Mouse (Mus musculus): ENCODE measurements around the gene Klhl26. TPM values are rescaled to one million over a fixed set of nuclear protein-coding genes. Genes with fewer than 3 reads are reported as not detected.

Klhl26 gene
- polyA plus RNA-seq, 1 experiment from 2014 or later, result 28.2 TPM

GRCm38 (mm10) chr8:70415540-70416451, 61.0 kb downstream of the Klhl26 start:
- Histone ChIP-seq H3K9ac (peak overlapping the region; percentile 46; the same call in 1 of the 2 replicates), H3K4me1 (peaks cover 53% of the 10 kb centered on the region), H3K27ac (no peak overlapping the region), H3K27me3 (no peaks in the 10 kb centered on the region), H3K9me3 (no peaks in the 10 kb centered on the region), H3K4me2 (no peak overlapping the region), H3K36me3 (peaks cover 12% of the 10 kb centered on the region; the same call in 1 of the 2 replicates), H3K4me3 (no peak overlapping the region)
- 67% methylated on average over 8 of the region's 8 CpGs for WGBS
- ATAC-seq (ENCODE audit: insufficient number of reproducible peaks, insufficient read depth, low FRiP score, low TSS enrichment, low read depth), result no peak

- Histone ChIP-seq H3K27ac (no peak overlapping the region), H3K9me3 (no peaks in the 10 kb centered on the region), H3K4me2 (no peak overlapping the region), H3K4me3 (no peak overlapping the region), H3K4me1 (peaks cover 43% of the 10 kb centered on the region), H3K9ac (no peak overlapping the region), H3K36me3 (peaks cover 15% of the 10 kb centered on the region; the same call in 1 of the 2 replicates), H3K27me3 (no peaks in the 10 kb centered on the region)
- WGBS, result 85% methylated on average over 6 of the region's 6 CpGs
- no peak for ATAC-seq (ENCODE audit: insufficient number of reproducible peaks, insufficient read depth, low FRiP score, low TSS enrichment, low read depth)
Observed at GRCm38 (mm10) chr8:70414310-70414946, 62.3 kb downstream of the Klhl26 start.

- no peak overlapping the region for H3K4me2 ChIP-seq
- no peaks in the 10 kb centered on the region for H3K27me3 ChIP-seq
- H3K36me3 ChIP-seq, result peaks cover 18% of the 10 kb centered on the region; the same call in 1 of the 2 replicates
- no peaks in the 10 kb centered on the region for H3K9me3 ChIP-seq
- WGBS, result 91% methylated on average over 5 of the region's 5 CpGs
- no peak overlapping the region for H3K9ac ChIP-seq
- H3K4me3 ChIP-seq, result no peak overlapping the region
- peaks cover 39% of the 10 kb centered on the region for H3K4me1 ChIP-seq
- ATAC-seq (ENCODE audit: insufficient number of reproducible peaks, insufficient read depth, low FRiP score, low TSS enrichment, low read depth), result no peak
- no peak overlapping the region for H3K27ac ChIP-seq
Observed at GRCm38 (mm10) chr8:70410281-70410680, 66.5 kb downstream of the Klhl26 start.

GRCm38 (mm10) chr8:70409455-70409871, 67.3 kb downstream of the Klhl26 start:
- Histone ChIP-seq H3K36me3 (peaks cover 20% of the 10 kb centered on the region), H3K27ac (peak overlapping the region; percentile 83), H3K4me2 (no peak overlapping the region), H3K4me3 (no peak overlapping the region), H3K9ac (peak overlapping the region; percentile 51), H3K27me3 (no peaks in the 10 kb centered on the region), H3K9me3 (no peaks in the 10 kb centered on the region; the same call in 1 of the 2 replicates), H3K4me1 (peaks cover 39% of the 10 kb centered on the region)
- ATAC-seq (ENCODE audit: insufficient number of reproducible peaks, insufficient read depth, low FRiP score, low TSS enrichment, low read depth), result no peak
- 65% methylated on average over 9 of the region's 9 CpGs for WGBS

DNA sequence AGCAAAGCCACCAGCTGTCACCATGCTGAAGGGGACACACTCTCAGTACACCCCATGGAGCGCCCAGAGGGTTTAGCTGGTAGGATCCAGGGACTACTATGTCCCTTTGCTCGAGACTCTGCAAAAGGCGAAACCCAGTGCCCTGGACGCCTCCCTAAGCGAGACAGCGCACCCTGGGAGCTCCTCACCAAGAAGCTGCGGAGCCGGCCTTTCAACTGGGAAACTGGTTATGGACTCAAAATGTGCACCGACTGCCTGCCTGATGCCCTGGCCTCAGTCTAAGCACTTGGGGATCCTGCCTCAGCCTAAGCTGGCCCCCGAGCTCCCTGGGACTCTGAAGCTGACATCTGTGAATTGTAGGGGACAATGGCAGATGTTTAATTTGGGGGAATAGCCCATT, 67.7 kb downstream of the Klhl26 start:
- Histone ChIP-seq H3K36me3 (peaks cover 24% of the 10 kb centered on the region), H3K27me3 (no peaks in the 10 kb centered on the region), H3K4me2 (no peak overlapping the region; the same call in 1 of the 2 replicates), H3K9ac (peak overlapping the region; percentile 51; the same call in 1 of the 2 replicates), H3K27ac (peak overlapping the region; percentile 83), H3K4me3 (no peak overlapping the region), H3K9me3 (no peaks in the 10 kb centered on the region; the same call in 1 of the 2 replicates), H3K4me1 (peaks cover 39% of the 10 kb centered on the region)
- ATAC-seq (ENCODE audit: insufficient number of reproducible peaks, insufficient read depth, low FRiP score, low TSS enrichment, low read depth), result no peak
- 73% methylated on average over 10 of the region's 10 CpGs for WGBS

DNA sequence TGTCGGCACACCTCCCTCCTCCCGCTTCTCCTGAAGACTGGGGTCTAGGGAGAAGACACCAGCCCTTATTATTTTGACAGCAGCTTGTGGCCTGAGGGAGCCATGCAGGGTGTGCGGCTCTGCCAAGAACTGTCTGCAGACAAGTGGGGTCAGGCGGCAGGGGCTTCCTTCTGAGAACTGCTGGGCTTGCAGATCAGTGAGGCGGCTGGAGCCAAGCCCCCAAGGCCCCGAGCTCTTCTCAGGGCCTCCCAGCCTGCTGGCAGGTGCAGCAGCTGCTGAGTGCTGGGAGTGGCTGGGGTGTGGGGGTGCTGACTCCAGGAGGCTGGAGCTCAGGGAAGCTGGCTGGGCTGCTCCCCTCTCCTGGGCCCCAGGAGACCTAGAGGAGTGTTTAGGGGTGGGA, 68.5 kb downstream of the Klhl26 start:
- Histone ChIP-seq H3K4me2 (no peak overlapping the region; the same call in 1 of the 2 replicates), H3K27ac (peak overlapping the region; percentile 83; the same call in 1 of the 2 replicates), H3K4me3 (no peak overlapping the region), H3K27me3 (no peaks in the 10 kb centered on the region), H3K36me3 (peaks cover 20% of the 10 kb centered on the region), H3K9me3 (no peaks in the 10 kb centered on the region; the same call in 1 of the 2 replicates), H3K9ac (peak overlapping the region; percentile 51; the same call in 1 of the 2 replicates), H3K4me1 (peaks cover 39% of the 10 kb centered on the region)
- ATAC-seq (ENCODE audit: insufficient number of reproducible peaks, insufficient read depth, low FRiP score, low TSS enrichment, low read depth), result no peak
- 46% methylated on average over 6 of the region's 6 CpGs for WGBS

DNA sequence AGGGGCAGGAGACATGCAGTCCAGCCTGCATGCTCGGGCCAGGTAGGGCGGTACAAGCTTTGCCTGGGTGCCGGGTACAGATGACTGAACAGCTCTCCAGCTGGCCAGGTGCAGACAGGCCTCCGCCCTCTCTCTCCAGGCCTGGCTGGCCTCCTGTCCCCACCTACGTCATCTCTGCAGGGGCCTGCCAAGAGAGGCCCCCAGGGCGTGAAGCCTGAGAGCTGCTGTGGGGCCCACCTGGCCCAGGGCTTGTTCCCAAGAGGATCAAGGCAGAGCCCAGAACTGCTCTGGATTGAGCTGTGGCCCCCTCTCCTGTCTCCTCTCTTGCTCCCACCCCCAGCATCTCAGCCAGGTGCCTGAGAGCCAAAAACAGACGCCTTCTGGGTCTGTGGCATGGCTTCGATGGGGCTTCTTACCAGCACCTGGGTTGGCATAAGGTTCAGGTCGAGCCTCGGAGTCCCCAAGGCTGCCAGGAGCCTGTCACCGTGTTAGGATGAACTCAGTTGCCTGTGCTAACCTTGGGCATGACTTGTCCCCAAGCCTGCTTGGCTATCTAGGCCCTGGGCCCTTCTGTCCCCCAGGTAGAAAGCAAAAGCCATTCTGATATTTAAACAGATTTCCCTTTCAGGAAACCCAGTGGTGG, 70.2 kb downstream of the Klhl26 start:
- no peak for ATAC-seq (ENCODE audit: insufficient number of reproducible peaks, insufficient read depth, low FRiP score, low TSS enrichment, low read depth)
- Histone ChIP-seq H3K27me3 (no peaks in the 10 kb centered on the region), H3K9ac (peak overlapping the region; percentile 40; the same call in 1 of the 2 replicates), H3K4me1 (peaks cover 39% of the 10 kb centered on the region), H3K27ac (peak overlapping the region; percentile 44; the same call in 1 of the 2 replicates), H3K9me3 (no peaks in the 10 kb centered on the region; the same call in 1 of the 2 replicates), H3K4me2 (no peak overlapping the region), H3K36me3 (peaks cover 17% of the 10 kb centered on the region), H3K4me3 (no peak overlapping the region)
- WGBS, result 67% methylated on average over 11 of the region's 11 CpGs

GRCm38 (mm10) chr8:70405189-70405588, 71.6 kb downstream of the Klhl26 start:
- H3K4me3 ChIP-seq, result no peak overlapping the region
- 43% methylated on average over 7 of the region's 7 CpGs for WGBS
- no peak overlapping the region for H3K4me2 ChIP-seq
- H3K36me3 ChIP-seq, result peaks cover 22% of the 10 kb centered on the region
- no peaks in the 10 kb centered on the region; the same call in 1 of the 2 replicates for H3K9me3 ChIP-seq
- no peak for ATAC-seq (ENCODE audit: insufficient number of reproducible peaks, insufficient read depth, low FRiP score, low TSS enrichment, low read depth)
- H3K27me3 ChIP-seq, result no peaks in the 10 kb centered on the region
- H3K4me1 ChIP-seq, result peaks cover 39% of the 10 kb centered on the region
- H3K9ac ChIP-seq, result no peak overlapping the region
- H3K27ac ChIP-seq, result no peak overlapping the region

GRCm38 (mm10) chr8:70404212-70404611, 72.6 kb downstream of the Klhl26 start:
- H3K27ac ChIP-seq, result no peak overlapping the region
- H3K4me3 ChIP-seq, result no peak overlapping the region
- 90% methylated on average over 3 of the region's 3 CpGs for WGBS
- peaks cover 33% of the 10 kb centered on the region for H3K4me1 ChIP-seq
- no peak overlapping the region for H3K4me2 ChIP-seq
- no peaks in the 10 kb centered on the region; the same call in 1 of the 2 replicates for H3K9me3 ChIP-seq
- ATAC-seq (ENCODE audit: insufficient number of reproducible peaks, insufficient read depth, low FRiP score, low TSS enrichment, low read depth), result no peak
- H3K36me3 ChIP-seq, result peaks cover 27% of the 10 kb centered on the region
- no peaks in the 10 kb centered on the region for H3K27me3 ChIP-seq
- no peak overlapping the region for H3K9ac ChIP-seq
